Mouse (Mus musculus) CH12.LX (cell line): Measurements from ENCODE around the gene Fam169b. TPM values are rescaled to one million over a fixed set of nuclear protein-coding genes. Genes with fewer than 3 reads are reported as not detected.

Experiments used
- DNase-seq: peaks from one replicate; pipeline ENCODE4 v3.0.0-alpha.2; 2013; ENCODE audit errors: extremely low read depth
- H3K27ac ChIP-seq: 2 replicates; pipeline ENCODE4 v1.5.1; 2012; ENCODE audit warnings: low read depth, mild to moderate bottlenecking, control low read depth, moderate library complexity; ENCODE audit not compliant: insufficient read depth
- H3K27me3 ChIP-seq: replicated peaks from 2 replicates; pipeline ENCODE3; 2012; ENCODE audit warnings: inconsistent platforms
- H3K36me3 ChIP-seq, 2 experiments: replicated peaks in 1 of 2; 2 replicates each; pipeline versions ENCODE3 to v1.6.1; 2012; ENCODE audit warnings: inconsistent platforms in 1 of 2, low read length in 1 of 2, mild to moderate bottlenecking in 1 of 2, mixed read lengths in 1 of 2, moderate library complexity in 1 of 2; ENCODE audit not compliant: control insufficient read depth in 1 of 2, insufficient read depth in 1 of 2
- H3K4me1 ChIP-seq, 2 experiments: 2 replicates each; pipeline ENCODE4 v1.6.1; 2012; ENCODE audit warnings: inconsistent platforms in 1 of 2, moderate library complexity in 1 of 2; ENCODE audit not compliant: insufficient read depth in 2 of 2, control insufficient read depth in 1 of 2
- H3K4me2 ChIP-seq: 2 replicates; pipeline ENCODE4 v1.6.1; 2012; ENCODE audit warnings: low read depth, mild to moderate bottlenecking, control low read depth; ENCODE audit not compliant: poor library complexity, insufficient read depth, severe bottlenecking
- H3K4me3 ChIP-seq, 3 experiments: fragments of 150-350 bp in 1 of 3; sonication (generic) in 1 of 3; replicated peaks in 1 of 3; 2 replicates each; pipeline versions ENCODE3 to v1.5.1; 2011 to 2012; ENCODE audit warnings: low read depth in 2 of 3, low read length in 2 of 3, mild to moderate bottlenecking in 2 of 3, moderate library complexity in 2 of 3, control low read depth in 1 of 3, improper control_type of control experiment in 1 of 3, inconsistent platforms in 1 of 3, mixed read lengths in 1 of 3; ENCODE audit not compliant: poor library complexity in 1 of 3
- H3K79me2 ChIP-seq: replicated peaks from 2 replicates; pipeline ENCODE4 v1.6.1; 2012; ENCODE audit warnings: mild to moderate bottlenecking, moderate library complexity; ENCODE audit not compliant: control insufficient read depth, poor library complexity, insufficient read depth, severe bottlenecking; ENCODE audit errors: extremely low read depth
- H3K9ac ChIP-seq: 2 replicates; pipeline ENCODE4 v1.6.1; 2012; ENCODE audit warnings: low read depth, mild to moderate bottlenecking, control low read depth, moderate library complexity; ENCODE audit not compliant: insufficient read depth
- H3K9me3 ChIP-seq: replicated peaks from 2 replicates; pipeline ENCODE3; 2012; ENCODE audit warnings: low read length, inconsistent platforms, mixed read lengths
- BHLHE40 ChIP-seq: IDR thresholded peaks from 2 replicates; pipeline ENCODE4 v1.6.1; 2011; ENCODE audit warnings: mild to moderate bottlenecking, low read depth, low read length, improper control_type of control experiment
- CHD1 ChIP-seq: IDR thresholded peaks from 2 replicates; pipeline ENCODE4 v1.6.1; 2012; ENCODE audit warnings: low read depth, low read length, improper control_type of control experiment, inconsistent platforms
- CHD2 ChIP-seq: IDR thresholded peaks from 2 replicates; pipeline ENCODE4 v1.6.1; 2011; ENCODE audit warnings: low read length, improper control_type of control experiment
- HCFC1 ChIP-seq: IDR thresholded peaks from 2 replicates; pipeline ENCODE4 v1.6.1; 2012; ENCODE audit warnings: low read depth, mild to moderate bottlenecking, inconsistent platforms, low read length, improper control_type of control experiment
- JUN ChIP-seq: IDR thresholded peaks from 2 replicates; pipeline ENCODE4 v1.6.1; 2011; ENCODE audit warnings: low read depth, mild to moderate bottlenecking, low read length, improper control_type of control experiment, moderate library complexity; ENCODE audit not compliant: insufficient read depth
- KAT2A ChIP-seq: IDR thresholded peaks from 2 replicates; pipeline ENCODE4 v1.6.1; 2012; ENCODE audit warnings: low read length, improper control_type of control experiment, inconsistent platforms; ENCODE audit not compliant: insufficient replicate concordance
- MAX ChIP-seq: IDR thresholded peaks from 2 replicates; pipeline ENCODE4 v1.6.1; 2011; ENCODE audit warnings: low read length, improper control_type of control experiment
- MAZ ChIP-seq: IDR thresholded peaks from 2 replicates; pipeline ENCODE4 v1.6.1; 2012; ENCODE audit warnings: low read depth, mild to moderate bottlenecking, inconsistent platforms, low read length, improper control_type of control experiment, moderate library complexity
- MEF2A ChIP-seq: IDR thresholded peaks from 2 replicates; pipeline ENCODE4 v1.6.1; 2014; ENCODE audit warnings: low read depth, mild to moderate bottlenecking, inconsistent platforms, low read length, improper control_type of control experiment, borderline replicate concordance
- MXI1 ChIP-seq: IDR thresholded peaks from 2 replicates; pipeline ENCODE4 v1.6.1; 2011; ENCODE audit warnings: mild to moderate bottlenecking, low read depth, low read length, improper control_type of control experiment
- NRF1 ChIP-seq: IDR thresholded peaks from 2 replicates; pipeline ENCODE4 v1.6.1; 2014; ENCODE audit warnings: low read depth, mild to moderate bottlenecking, inconsistent platforms, low read length, improper control_type of control experiment, moderate library complexity
- PAX5 ChIP-seq: IDR thresholded peaks from 2 replicates; pipeline ENCODE4 v1.6.1; 2012; ENCODE audit warnings: low read length, inconsistent platforms, mixed read lengths
- POLR2AphosphoS2 ChIP-seq: IDR thresholded peaks from 2 replicates; pipeline ENCODE4 v1.6.1; 2011; ENCODE audit warnings: low read depth, low read length, improper control_type of control experiment
- RAD21 ChIP-seq: IDR thresholded peaks from 2 replicates; pipeline ENCODE4 v1.6.1; 2011; ENCODE audit warnings: low read depth, mild to moderate bottlenecking, low read length, improper control_type of control experiment, moderate library complexity
- SIN3A ChIP-seq: IDR thresholded peaks from 2 replicates; pipeline ENCODE4 v1.6.1; 2012; ENCODE audit warnings: low read length, improper control_type of control experiment, inconsistent platforms
- SMC3 ChIP-seq: IDR thresholded peaks from 2 replicates; pipeline ENCODE4 v1.6.1; 2011; ENCODE audit warnings: low read depth, low read length, improper control_type of control experiment
- TBP ChIP-seq: conservative IDR thresholded peaks from 2 replicates; pipeline ENCODE4 v1.6.1; 2011; ENCODE audit warnings: low read depth, low read length, improper control_type of control experiment
- USF1 ChIP-seq: IDR thresholded peaks from 2 replicates; pipeline ENCODE4 v1.6.1; 2014; ENCODE audit warnings: low read depth, mild to moderate bottlenecking, inconsistent platforms, low read length, improper control_type of control experiment
- USF2 ChIP-seq: conservative IDR thresholded peaks from 2 replicates; pipeline ENCODE4 v1.6.1; 2011; ENCODE audit warnings: low read depth, low read length, improper control_type of control experiment
- ZC3H11A ChIP-seq: IDR thresholded peaks from 2 replicates; pipeline ENCODE4 v1.6.1; 2012; ENCODE audit warnings: low read depth, mild to moderate bottlenecking, inconsistent platforms, low read length, improper control_type of control experiment
- ZNF384 ChIP-seq: IDR thresholded peaks from 2 replicates; pipeline ENCODE4 v1.6.1; 2012; ENCODE audit warnings: low read depth, low read length, improper control_type of control experiment, inconsistent platforms
- dilution Hi-C: fragments of 300-500 bp; cut with MboI; formaldehyde crosslinking; loops from 2 replicates; pipeline ENCODE4 v1.14.3; 2020; ENCODE audit warnings: low sequenced_read_pairs; ENCODE audit not compliant: extremely low pct_unique_long_range_greater_than_20kb, extremely low pct_ligation_motif_present
- in situ Hi-C: fragments of 300-500 bp; cut with MboI; formaldehyde crosslinking; loops from 3 replicates; pipeline ENCODE4 v1.14.3; 2019; ENCODE audit warnings: low sequenced_read_pairs, low pct_ligation_motif_present, low pct_unique_long_range_greater_than_20kb, mixed read lengths
- polyA plus RNA-seq: library from polyadenylated mRNA; unstranded; fragments of >175 nt; gene quantifications from 2 replicates; pipeline ENCODE4 v1.2.1, GENCODE M21; 2012; ENCODE audit warnings: low read depth; ENCODE audit not compliant: insufficient read length
- total RNA-seq, 2 experiments: library from RNA; depleted of rRNA; stranded (reverse); fragments of 300-350 nt in 1 of 2; fragments of >200 nt in 1 of 2; gene quantifications; 2 replicates each; pipeline ENCODE4 v1.2.3; 2012 to 2014

The Fam169b gene
- total and polyA plus RNA-seq, 3 experiments: 15.9 to 17.0 (median 16.2) TPM

GRCm38 (mm10) chr7:68326190-68326722 lies 52.6 kb downstream of the Fam169b start:
- Histone ChIP-seq H3K27me3 (no peaks in the 10 kb centered on the region), H3K79me2 (no peaks in the 10 kb centered on the region; the same call in 1 of the 2 replicates), H3K4me2 (no peak overlapping the region), H3K9ac (no peak overlapping the region), H3K4me1 (peaks cover 5 to 16% of the 10 kb centered on the region in 2 experiments; a peak in 3 of 4 replicates), H3K27ac (no peak overlapping the region), H3K9me3 (no peaks in the 10 kb centered on the region), H3K36me3 (peaks cover 47 to 89% of the 10 kb centered on the region in 2 experiments), H3K4me3 (no peak overlapping the region)
- in situ Hi-C loops (no loop called here), dilution Hi-C loops (no loop called here)
- no peak for DNase-seq
- TF ChIP-seq NRF1 (no peak), RAD21 (no peak), BHLHE40 (no peak), MEF2A (no peak), USF2 (no peak), MAZ (no peak), POLR2AphosphoS2 (no peak), ZC3H11A (no peak)

- H3K27me3 ChIP-seq: no peaks in the 10 kb centered on the region
- no peak for DNase-seq
- dilution Hi-C loops: no loop called here
- peaks cover 50 to 74% of the 10 kb centered on the region in 2 experiments for H3K36me3 ChIP-seq
- H3K4me2 ChIP-seq: no peak overlapping the region
- no peak overlapping the region for H3K4me3 ChIP-seq
- H3K79me2 ChIP-seq: no peaks in the 10 kb centered on the region; the same call in none of the 2 replicates
- H3K9ac ChIP-seq: no peak overlapping the region
- no peak overlapping the region for H3K27ac ChIP-seq
- no peak for TF ChIP-seq CHD1
- TF ChIP-seq USF1: no peak
- no peak for TF ChIP-seq CHD2
- no peak for TF ChIP-seq TBP
- TF ChIP-seq PAX5: no peak
- no peak for TF ChIP-seq SIN3A
- no peak for TF ChIP-seq MAX
- no peak for TF ChIP-seq NRF1
- TF ChIP-seq ZC3H11A: no peak
- TF ChIP-seq SMC3: no peak
- no peak for TF ChIP-seq MXI1
- no peak for TF ChIP-seq HCFC1
- no peak for TF ChIP-seq RAD21
- no peak for TF ChIP-seq JUN
- TF ChIP-seq ZNF384: no peak
- TF ChIP-seq KAT2A: no peak
- no peaks in the 10 kb centered on the region for H3K9me3 ChIP-seq
- peaks cover 14 to 35% of the 10 kb centered on the region in 2 experiments for H3K4me1 ChIP-seq
- in situ Hi-C loops: no loop called here
Measured at GRCm38 (mm10) chr7:68329000-68329399, 55.4 kb downstream of the Fam169b start.
